In genomic region chr2:180952731-180953171, GRCm38 (mm10) we compare ENCODE assay signal across 9 mouse cellular contexts. TPM values are rescaled to one million over a fixed set of nuclear protein-coding genes. Genes with fewer than 3 reads are reported as not detected.
DNase-seq lines count a peak whose midpoint lies in the region; ATAC-seq and TF ChIP-seq lines count a peak whose summit lies in the region.
"Had no signal": no experiment of that assay in that cellular context is flagged by ENCODE, and none has a peak within 500 bp of the region (broad histone marks: within the 10 kb centered on the region; RNA-seq: fewer than 3 reads in every experiment).

No protein-coding gene starts in this region.

- WGBS in lung, adult 2 months: 19% methylated on average over 9 of the region's 9 CpGs
- WGBS in intestine, embryonic 16.5 days: 30% methylated on average over 9 of the region's 9 CpGs
- WGBS in liver, postnatal 0 days (ENCODE audit: insufficient replicate concordance): 29% methylated on average over 9 of the region's 9 CpGs

- TF ChIP-seq POLR2A in lung, adult 2 months (IDR thresholded peaks at IDR 0.05; ENCODE audit: borderline replicate concordance, extremely low read depth, low read depth, low read length): no peak

- peak overlapping the region; percentile 38; the same call in 1 of the 2 replicates for H3K9ac ChIP-seq in intestine, embryonic 16.5 days (ENCODE audit: low read depth, low read length)
- no peak overlapping the region for H3K9ac ChIP-seq in liver, postnatal 0 days (replicated peaks)

- no peak for TF ChIP-seq CTCF in lung, adult 2 months (IDR thresholded peaks at IDR 0.05; ENCODE audit: insufficient read depth, low read length)
- TF ChIP-seq CTCF in liver, postnatal 0 days (IDR thresholded peaks at IDR 0.05; ENCODE audit: low read depth): no peak

- H3K4me3 ChIP-seq in lung, adult 2 months (replicated peaks; ENCODE audit: extremely low read depth, low read depth, low read length): no peak overlapping the region
- peak overlapping the region; percentile 64 for H3K4me3 ChIP-seq in intestine, embryonic 16.5 days (ENCODE audit: low read length)
- H3K4me3 ChIP-seq in liver, postnatal 0 days (ENCODE audit: low read depth, low read length): no peak overlapping the region

- 0 out of 2 replicates have a peak, but pooled peaks cover 2% of the 10 kb centered on the region for H3K4me1 ChIP-seq in lung, adult 2 months (ENCODE audit: control insufficient read depth, insufficient read depth, low read length)
- peaks cover 8% of the 10 kb centered on the region; the same call in 1 of the 2 replicates for H3K4me1 ChIP-seq in intestine, embryonic 16.5 days (ENCODE audit: control insufficient read depth, insufficient read depth, low read length)
- H3K4me1 ChIP-seq in liver, postnatal 0 days (ENCODE audit: insufficient read depth): no peaks in the 10 kb centered on the region

- peak overlapping the region; percentile 78 for H3K4me2 ChIP-seq in intestine, embryonic 16.5 days (ENCODE audit: low read depth, low read length)
- no peak overlapping the region for H3K4me2 ChIP-seq in liver, postnatal 0 days (ENCODE audit: low read depth, low read length)

- no peak for TF ChIP-seq EP300 in liver, postnatal 0 days (IDR thresholded peaks at IDR 0.05; ENCODE audit: low read depth)

- ATAC-seq in cerebellum, adult (ENCODE audit: insufficient number of reproducible peaks, low FRiP score, low TSS enrichment): no peak
- ATAC-seq in intestine, embryonic 16.5 days: no peak
- ATAC-seq in liver, postnatal 0 days: no peak

- H3K36me3 ChIP-seq in intestine, embryonic 16.5 days (ENCODE audit: control insufficient read depth, insufficient read depth, low read length): no peaks in the 10 kb centered on the region
- H3K36me3 ChIP-seq in liver, postnatal 0 days (replicated peaks; ENCODE audit: insufficient read depth, low read length): no peaks in the 10 kb centered on the region

- H3K9me3 ChIP-seq in intestine, embryonic 16.5 days (ENCODE audit: control insufficient read depth, low read length): no peaks in the 10 kb centered on the region
- no peaks in the 10 kb centered on the region for H3K9me3 ChIP-seq in liver, postnatal 0 days (ENCODE audit: low read length)

- H3K27ac ChIP-seq in intestine, embryonic 16.5 days (ENCODE audit: low read length): peak overlapping the region; percentile 16; the same call in 1 of the 2 replicates
- no peak overlapping the region for H3K27ac ChIP-seq in liver, postnatal 0 days (ENCODE audit: low read depth)

- no peaks in the 10 kb centered on the region for H3K27me3 ChIP-seq in intestine, embryonic 16.5 days (replicated peaks; ENCODE audit: control insufficient read depth, insufficient read depth, low read length)
- peaks cover 36% of the 10 kb centered on the region for H3K27me3 ChIP-seq in liver, postnatal 0 days (ENCODE audit: insufficient read depth, low read length)

- DNase-seq in cerebellum, adult 11-12 months: peak; percentile 53
- peak; percentile 27 for DNase-seq in lung, postnatal 10 days
- DNase-seq in lung, adult 2 months: no peak
- DNase-seq in retina, postnatal 1 day: peak; percentile 89
- DNase-seq in adrenal gland, postnatal 10 days: no peak
- DNase-seq in liver, postnatal 0 days: no peak

RNA-seq across cellular contexts. Expression of gene Nkain4, which starts 1.7 kb away (rescaled TPM):
- 87.4 and 123 TPM in 2 replicates for polyA plus RNA-seq in lung, adult 2 months (2012; rRNA removed)
- polyA plus RNA-seq in intestine, embryonic 16.5 days (2015; fragmentation: Nextera tagmentation; extraction: Ambion mirVana): 29.9 and 32.5 TPM in 2 replicates
- 10 to 100 TPM in 1 of 2 experiments, 1 to 10 TPM in 1; 7.6 to 10.4 TPM for total RNA-seq in adrenal gland, postnatal 10 days (2021)
- polyA plus RNA-seq in liver, postnatal 0 days (2015; fragmentation: Nextera tagmentation; extraction: Ambion mirVana): 1.6 and 3.4 TPM in 2 replicates

RNA-seq across cellular contexts. Expression of gene Arfgap1, which starts 14.3 kb away (rescaled TPM):
- polyA plus RNA-seq in lung, adult 2 months (2012; rRNA removed): 38.6 and 46.3 TPM in 2 replicates
- polyA plus RNA-seq in intestine, embryonic 16.5 days (2015; fragmentation: Nextera tagmentation; extraction: Ambion mirVana): 74.2 and 82.4 TPM in 2 replicates
- total RNA-seq in adrenal gland, postnatal 10 days (2021): 10 to 100 TPM; 52.2 to 63.2 TPM
- 17.7 and 18.8 TPM in 2 replicates for polyA plus RNA-seq in liver, postnatal 0 days (2015; fragmentation: Nextera tagmentation; extraction: Ambion mirVana)

RNA-seq across cellular contexts. Expression of gene Birc7, which starts 23.9 kb away (rescaled TPM):
- polyA plus RNA-seq in lung, adult 2 months (2012; rRNA removed): not detected in 2 replicates
- polyA plus RNA-seq in intestine, embryonic 16.5 days (2015; fragmentation: Nextera tagmentation; extraction: Ambion mirVana): 0.09 TPM in 1 of 2 replicates, not detected in the other
- total RNA-seq in adrenal gland, postnatal 10 days (2021): not detected
- not detected in 2 replicates for polyA plus RNA-seq in liver, postnatal 0 days (2015; fragmentation: Nextera tagmentation; extraction: Ambion mirVana)
- total RNA-seq: left cerebral cortex, postnatal 10 days had no signal

RNA-seq across cellular contexts. Expression of gene Ythdf1, which starts 32.0 kb away (rescaled TPM):
- 28.2 and 42.9 TPM in 2 replicates for polyA plus RNA-seq in lung, adult 2 months (2012; rRNA removed)
- polyA plus RNA-seq in intestine, embryonic 16.5 days (2015; fragmentation: Nextera tagmentation; extraction: Ambion mirVana): 9.2 and 9.8 TPM in 2 replicates
- 10 to 100 TPM; 44.8 to 55.9 TPM for total RNA-seq in adrenal gland, postnatal 10 days (2021)
- 17.3 and 17.8 TPM in 2 replicates for polyA plus RNA-seq in liver, postnatal 0 days (2015; fragmentation: Nextera tagmentation; extraction: Ambion mirVana)

RNA-seq across cellular contexts. Expression of gene Col20a1, which starts 33.6 kb away (rescaled TPM):
- polyA plus RNA-seq in lung, adult 2 months (2012; rRNA removed): 3.2 TPM in 2 replicates
- 0.27 and 0.61 TPM in 2 replicates for polyA plus RNA-seq in intestine, embryonic 16.5 days (2015; fragmentation: Nextera tagmentation; extraction: Ambion mirVana)
- 1 to 10 TPM; 2.7 to 4.3 TPM for total RNA-seq in adrenal gland, postnatal 10 days (2021)
- polyA plus RNA-seq in liver, postnatal 0 days (2015; fragmentation: Nextera tagmentation; extraction: Ambion mirVana): 0.12 and 0.18 TPM in 2 replicates

Comparison
In these comparisons a context has a peak if more than half of its experiments do, and no peak if none do; other contexts are left out.
1. DNase-seq: peak in cerebellum, adult 11-12 months (single experiment), lung, postnatal 10 days (single experiment) and retina, postnatal 1 day (single experiment); none in lung, adult 2 months (single experiment), adrenal gland, postnatal 10 days (single experiment) and liver, postnatal 0 days (single experiment).